Mouse (Mus musculus) adrenal gland, postnatal 36 days (tissue): ENCODE results near the gene Pole. TPM values are rescaled to one million over a fixed set of nuclear protein-coding genes. Genes with fewer than 3 reads are reported as not detected.

Experiments
- DNase-seq, 2 experiments: peaks; one replicate each; pipeline ENCODE4 v3.0.0; 2021; ENCODE audit warnings: mixed read lengths in 1 of 2
- long read RNA-seq, 2 experiments: library from polyadenylated mRNA; stranded (forward); transcript quantifications; one replicate each; pipeline ENCODE4 v2.0.0; 2021; ENCODE audit warnings: borderline sequencing depth in 2 of 2
- total RNA-seq, 2 experiments: library from RNA; stranded (reverse); gene quantifications; 2 replicates each; pipeline ENCODE4 v1.2.3; 2021

The Pole gene
- total RNA-seq: 1 to 10 TPM; 3.1 to 3.2 TPM
- long read RNA-seq, experiment 1, partial matches to known transcripts: 1 of 1 reads
- long read RNA-seq, experiment 1, other reads (novel, unspliced or antisense): 0 of 1 reads
- long read RNA-seq, experiment 2, full-length matches to known transcripts: 1 of 1 reads
- long read RNA-seq, experiment 2, partial matches to known transcripts: 0 of 1 reads
- long read RNA-seq, experiment 2, other reads (novel, unspliced or antisense): 0 of 1 reads

DNA sequence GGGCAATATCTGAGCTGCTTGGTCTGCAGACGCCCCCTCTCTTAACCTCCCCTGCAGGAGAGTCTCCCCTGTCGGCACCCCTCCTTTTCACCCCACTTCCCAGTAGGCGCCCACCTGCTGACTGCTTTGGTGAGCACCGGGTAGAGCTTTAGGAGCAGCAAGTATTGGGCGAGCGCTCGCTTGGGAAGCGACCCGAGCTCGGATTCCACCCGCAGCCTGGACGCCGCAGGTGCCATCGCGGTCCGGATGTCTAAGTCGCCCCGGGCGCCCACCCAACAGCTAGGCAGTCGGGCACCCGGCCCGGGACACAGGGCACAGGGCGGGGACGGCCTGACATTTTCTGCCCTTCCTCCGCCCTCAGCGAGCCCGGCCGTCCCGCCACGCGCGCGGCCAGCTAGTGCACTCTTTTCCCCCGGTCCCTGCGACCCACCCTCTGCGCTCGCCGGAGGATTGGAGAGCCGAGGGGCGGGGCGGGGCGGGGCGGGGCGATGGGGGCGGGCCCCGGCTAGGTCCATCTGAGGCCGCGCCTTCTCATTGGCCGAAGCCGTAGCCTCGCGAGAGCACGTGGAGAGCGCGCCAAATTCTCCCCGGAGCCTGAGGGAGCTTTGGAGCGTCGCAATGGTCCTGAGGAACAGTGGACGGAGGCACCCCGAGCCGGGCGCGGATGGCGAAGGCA is at the start of gene Pole, which contains the start of gene Pxmp2:
Gene Pole, plus strand, starts transcription at position 537 of the 676 bp plus-strand sequence.
Gene Pxmp2, minus strand, starts transcription at position 417 of the 676 bp plus-strand sequence.
- DNase-seq: peak; percentile 92 to 94

- DNase-seq: no peak
Observed at GRCm38 (mm10) chr5:110244091-110244490, 42.0 kb upstream of the Pole start.

GRCm38 (mm10) chr5:110266941-110267340 is 19.2 kb upstream of the Pole start:
- DNase-seq: no peak

DNA sequence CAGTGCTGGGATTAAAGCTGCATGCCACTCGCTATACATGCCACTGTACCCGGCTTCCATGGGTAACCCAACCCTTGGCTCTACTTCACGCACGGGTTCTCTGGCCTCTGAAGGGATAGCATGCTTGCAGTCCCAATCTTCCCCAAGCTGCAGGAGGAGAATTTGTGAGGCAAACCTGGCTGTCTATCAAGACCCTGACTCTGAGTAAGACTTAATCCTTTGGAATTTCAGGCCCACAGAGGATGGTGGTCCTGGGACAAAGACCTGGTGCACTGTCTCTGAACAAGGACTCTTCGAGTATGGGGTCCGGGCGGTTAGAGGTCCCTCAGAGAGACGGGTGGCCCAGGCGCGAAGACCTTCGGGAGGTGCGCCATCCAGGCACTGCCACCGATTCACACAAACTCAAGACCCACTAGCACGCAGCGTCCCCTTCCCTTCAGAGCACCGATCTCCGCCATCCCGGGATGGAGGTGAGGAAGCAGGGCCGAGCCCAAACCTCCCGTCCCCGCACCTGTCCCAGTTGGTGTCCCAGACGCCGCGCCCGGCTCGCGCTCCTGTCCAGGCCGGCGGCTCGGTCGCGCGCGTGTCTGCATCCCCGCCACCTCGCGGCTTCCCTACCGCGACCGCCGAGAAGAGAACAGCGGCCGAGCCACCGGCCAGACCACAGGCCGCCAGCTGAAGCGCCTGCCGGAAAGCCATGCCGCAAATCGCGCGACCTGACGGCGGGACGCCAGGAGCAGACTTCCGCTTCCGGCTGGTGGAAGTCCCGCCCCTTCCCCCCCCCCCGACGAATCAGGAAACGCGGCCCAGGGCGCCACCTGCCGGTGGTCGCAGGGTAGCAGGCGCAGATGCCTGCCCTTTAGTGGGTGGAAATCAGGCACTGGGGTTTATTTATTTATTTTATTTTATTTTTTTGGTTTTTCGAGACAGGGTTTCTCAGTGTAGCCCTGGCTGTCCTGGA is 16.7 kb upstream of the Pole start, which contains the start of gene Pgam5:
Gene Pgam5, minus strand, starts transcription at position 773 of the 961 bp plus-strand sequence.
- peak; percentile 92 to 96 for DNase-seq

- no peak for DNase-seq
Observed at GRCm38 (mm10) chr5:110270242-110270641, 15.9 kb upstream of the Pole start.

DNA sequence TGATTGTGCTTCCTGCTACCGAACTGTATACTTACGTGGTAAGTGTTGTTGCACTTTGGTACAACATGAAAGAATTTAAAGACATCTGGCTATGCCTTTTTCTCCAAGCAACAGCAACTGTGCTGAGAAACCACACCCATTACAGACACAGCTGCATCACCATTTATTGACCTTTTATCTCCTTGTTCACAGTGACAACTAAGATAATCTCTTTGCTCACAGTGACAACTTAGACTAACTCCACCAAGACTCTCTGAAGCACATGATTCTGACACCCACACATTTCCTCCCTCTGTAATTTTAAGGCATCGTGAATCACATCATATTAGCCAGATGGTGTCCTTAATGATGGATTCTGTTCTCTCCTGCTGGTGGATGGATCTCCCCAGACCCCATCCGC is 12.0 kb upstream of the Pole start:
- DNase-seq: no peak

DNA sequence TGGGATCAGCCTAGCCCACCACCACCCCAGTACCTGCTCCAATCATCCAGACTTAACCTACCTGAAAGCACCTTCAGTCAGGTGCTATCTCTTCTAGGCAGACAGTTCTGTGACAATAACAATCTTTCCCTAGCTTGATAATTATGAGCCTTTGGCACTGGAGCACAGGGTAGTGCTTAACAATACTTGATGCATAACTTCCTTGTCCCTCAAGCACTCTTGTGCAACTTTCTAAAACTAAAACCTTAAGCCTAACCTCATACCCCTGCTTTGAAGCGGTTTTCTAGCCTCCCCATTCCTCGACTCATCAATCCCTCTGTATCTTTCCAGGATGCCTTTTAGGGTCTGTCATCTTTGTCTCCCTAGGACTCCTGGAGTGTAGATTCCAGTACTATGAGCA is 11.3 kb upstream of the Pole start:
- no peak for DNase-seq

DNA sequence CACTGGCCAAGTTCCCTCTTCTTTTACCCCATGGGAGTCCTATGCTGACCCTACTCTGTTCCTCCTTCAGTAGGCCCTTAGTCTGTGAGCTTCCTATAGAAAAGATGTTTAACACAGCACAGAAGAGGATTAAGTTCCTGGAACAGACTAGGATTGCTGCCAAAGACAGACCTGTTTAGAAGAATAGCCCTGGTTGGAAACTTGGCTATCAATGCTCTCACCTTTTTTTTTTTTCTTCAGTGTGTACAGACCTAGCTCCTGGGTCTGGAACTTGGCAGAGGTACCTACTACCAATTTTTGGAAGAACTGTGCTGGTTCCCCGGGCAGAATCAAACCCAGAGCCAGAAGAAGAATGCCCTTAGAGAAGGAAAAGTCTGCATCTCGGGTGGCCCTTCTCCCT is 9.7 kb upstream of the Pole start:
- no peak for DNase-seq

DNA sequence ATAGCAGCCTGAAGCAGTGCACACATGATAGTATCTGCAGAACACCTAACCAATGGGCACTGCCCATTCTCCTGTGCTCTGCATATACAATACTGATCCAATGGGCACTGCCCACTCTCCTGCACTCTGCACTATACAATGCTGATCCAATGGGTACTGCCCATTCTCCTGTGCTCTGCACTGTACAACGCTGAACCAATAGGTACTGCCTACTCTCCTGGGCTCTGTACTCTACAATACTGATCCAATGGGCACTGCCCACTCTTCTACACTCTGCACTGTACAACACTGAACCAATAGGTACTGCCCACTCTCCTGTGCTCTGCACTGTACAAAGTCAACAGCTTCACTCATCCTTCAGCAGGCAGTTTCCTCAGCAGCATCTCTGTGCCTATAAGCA is 9.2 kb upstream of the Pole start:
- no peak for DNase-seq

- DNase-seq: no peak
Observed at GRCm38 (mm10) chr5:110281984-110282383, 4.1 kb upstream of the Pole start.

- peak; percentile 58 to 60 for DNase-seq
Observed at GRCm38 (mm10) chr5:110284536-110284935, 1.6 kb upstream of the Pole start.

- DNase-seq: peak; percentile 1 to 5
Observed at GRCm38 (mm10) chr5:110285156-110285555, 950 bp upstream of the Pole start.

- no peak for DNase-seq
Observed at GRCm38 (mm10) chr5:110286446-110287083, 459 bp downstream of the Pole start.

DNA sequence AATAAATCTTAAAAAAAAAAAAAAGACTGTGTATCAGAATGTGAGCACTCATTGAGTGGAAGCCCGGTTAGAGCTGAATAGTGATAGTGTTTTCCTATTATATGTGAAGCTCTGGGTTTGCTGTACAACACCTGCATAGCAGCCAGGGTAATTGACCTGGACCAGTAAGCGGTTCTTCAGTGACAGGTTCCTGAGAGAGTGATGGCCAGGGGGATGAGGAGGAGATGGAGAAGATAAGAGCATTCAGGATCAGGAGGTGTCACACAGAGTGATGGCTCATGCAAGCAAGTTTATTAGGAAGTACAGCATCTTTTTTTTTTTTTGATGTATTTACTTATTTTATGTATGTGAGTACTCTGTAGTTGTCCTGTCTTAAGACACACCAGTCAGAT is 974 bp downstream of the Pole start:
- DNase-seq: no peak

DNA sequence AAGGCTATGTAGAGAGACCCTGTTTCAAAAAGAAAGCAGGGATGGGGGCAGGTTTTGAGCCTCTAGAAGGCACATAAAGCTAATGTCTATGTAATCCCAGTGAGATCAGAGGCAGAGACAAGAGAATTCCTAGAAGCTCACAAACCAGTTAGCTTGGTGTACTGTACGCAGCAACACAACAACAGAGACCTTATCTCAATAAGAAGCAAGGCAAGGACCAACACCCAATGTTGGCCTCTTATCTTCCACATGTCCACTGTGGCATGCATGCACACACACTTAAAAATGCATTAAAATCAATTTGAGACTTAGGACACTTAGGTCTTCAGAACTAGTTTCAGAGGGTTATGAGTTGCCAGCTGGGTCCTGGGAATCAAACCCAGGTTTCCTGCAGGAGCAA is 5.5 kb downstream of the Pole start:
- no peak for DNase-seq

- no peak for DNase-seq
Observed at GRCm38 (mm10) chr5:110296637-110297036, 10.5 kb downstream of the Pole start.

GRCm38 (mm10) chr5:110300591-110300990 is 14.5 kb downstream of the Pole start:
- DNase-seq: no peak

DNA sequence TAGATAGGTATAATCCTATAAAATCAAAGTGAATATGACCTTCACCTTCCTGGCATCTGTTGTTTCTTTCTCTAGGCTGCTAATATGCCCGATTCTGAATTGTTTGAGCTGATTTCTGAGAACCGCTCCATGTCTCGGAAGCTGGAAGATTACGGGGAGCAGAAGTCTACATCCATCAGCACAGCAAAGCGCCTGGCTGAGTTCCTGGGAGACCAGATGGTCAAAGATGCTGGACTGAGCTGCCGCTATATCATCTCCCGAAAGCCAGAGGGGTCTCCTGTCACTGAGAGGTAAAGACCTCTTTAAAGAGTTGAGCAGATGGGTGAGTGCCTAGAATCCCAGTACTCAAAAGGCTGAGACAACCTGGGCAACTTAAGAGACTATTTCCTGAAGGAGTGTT is 22.8 kb downstream of the Pole start:
- no peak for DNase-seq

GRCm38 (mm10) chr5:110313127-110313526 is 27.0 kb downstream of the Pole start:
- no peak for DNase-seq

DNA sequence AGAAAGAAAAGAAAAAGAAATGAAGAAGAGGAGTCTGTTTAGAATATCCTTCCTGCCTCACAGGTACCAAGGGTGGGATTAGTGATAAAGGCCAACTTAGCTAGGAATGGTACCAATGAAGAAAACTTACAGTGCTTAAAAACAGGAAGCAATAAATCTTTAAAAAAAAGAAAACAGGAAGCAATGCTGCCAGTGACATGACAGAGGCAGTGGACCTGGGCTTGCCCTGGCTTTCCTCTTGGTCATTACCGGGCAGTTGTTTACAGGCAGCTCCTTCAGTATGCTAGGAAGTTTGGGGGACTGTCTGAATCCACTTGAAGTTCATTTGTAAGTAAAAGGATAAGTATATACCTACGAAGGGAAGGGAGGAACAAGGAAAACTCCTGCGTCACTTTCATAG is 44.4 kb downstream of the Pole start:
- DNase-seq: peak in 1 of 2 experiments; percentile 11

- no peak for DNase-seq
Observed at GRCm38 (mm10) chr5:110338792-110339191, 52.7 kb downstream of the Pole start.

DNA sequence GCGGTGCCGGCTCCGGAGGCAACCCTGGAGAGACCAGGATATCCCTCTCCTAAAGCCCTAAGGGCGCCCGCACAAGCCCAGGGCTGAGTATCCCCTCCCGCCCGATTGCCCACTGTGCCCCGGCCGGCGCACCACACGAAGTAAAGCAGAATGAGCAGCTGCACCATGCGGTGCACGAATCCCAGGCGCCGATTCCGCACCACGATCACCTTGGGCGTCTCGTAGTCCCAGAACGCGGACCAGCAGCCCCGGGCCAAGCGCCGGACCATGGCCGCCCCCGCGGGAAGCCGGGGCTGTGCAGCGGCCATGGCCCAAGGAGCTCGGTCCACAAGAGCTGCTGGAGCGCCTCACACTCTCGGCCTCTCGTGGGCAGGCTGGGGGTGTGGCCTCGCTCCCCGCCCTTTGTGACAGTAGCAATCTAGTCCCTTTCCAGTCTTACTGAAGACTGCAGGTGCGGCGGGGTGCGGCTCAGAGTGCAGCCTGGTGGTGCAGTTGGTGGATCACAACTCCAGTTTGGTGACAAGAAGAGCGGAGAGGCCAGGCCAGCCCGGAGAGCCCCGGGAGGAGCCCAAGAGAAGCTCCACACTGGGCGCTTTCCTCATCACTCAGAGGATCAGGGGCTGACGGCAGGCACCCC is 56.7 kb downstream of the Pole start, which contains the start of gene P2rx2:
Gene P2rx2, minus strand, starts transcription at position 565 of the 637 bp plus-strand sequence.
- peak; percentile 75 to 81 for DNase-seq
